Mouse (Mus musculus) colon, adult 2 months (tissue): Measurements from ENCODE around the gene Pkd1l2. TPM values are rescaled to one million over a fixed set of nuclear protein-coding genes. Genes with fewer than 3 reads are reported as not detected.

Experiments used
- polyA plus RNA-seq: library from polyadenylated mRNA; depleted of rRNA; stranded (reverse); fragments of >200 nt; gene quantifications from 2 replicates; pipeline ENCODE4 v1.2.3, GENCODE M21; 2012; rRNA removed

Pkd1l2 gene
- 0.07 and 0.12 TPM in 2 replicates for polyA plus RNA-seq

DNA sequence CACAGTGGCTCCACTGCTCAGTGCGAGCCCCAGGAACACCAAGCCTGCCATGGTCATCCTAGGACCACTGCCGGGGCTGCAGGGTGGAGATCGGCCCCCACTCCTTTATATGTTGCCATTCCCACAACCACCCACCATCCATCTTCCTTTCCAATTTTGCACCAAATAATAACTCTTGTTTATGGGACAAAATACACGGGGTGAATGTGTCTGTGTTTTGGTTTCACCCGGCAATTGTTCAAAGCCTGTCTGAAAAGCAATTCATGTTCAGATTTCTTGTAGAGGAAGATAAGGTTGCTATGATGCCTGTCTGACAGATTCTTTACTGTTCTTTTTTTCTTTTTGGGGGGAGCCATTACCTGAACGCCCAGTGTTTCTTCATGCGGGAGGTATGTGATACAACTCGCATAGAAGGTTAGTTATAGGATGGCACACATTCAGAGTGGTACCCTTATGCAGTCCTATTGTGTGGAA is at the start of gene Pkd1l2:
Gene Pkd1l2, minus strand, starts transcription at position 51 of the 474 bp plus-strand sequence.

DNA sequence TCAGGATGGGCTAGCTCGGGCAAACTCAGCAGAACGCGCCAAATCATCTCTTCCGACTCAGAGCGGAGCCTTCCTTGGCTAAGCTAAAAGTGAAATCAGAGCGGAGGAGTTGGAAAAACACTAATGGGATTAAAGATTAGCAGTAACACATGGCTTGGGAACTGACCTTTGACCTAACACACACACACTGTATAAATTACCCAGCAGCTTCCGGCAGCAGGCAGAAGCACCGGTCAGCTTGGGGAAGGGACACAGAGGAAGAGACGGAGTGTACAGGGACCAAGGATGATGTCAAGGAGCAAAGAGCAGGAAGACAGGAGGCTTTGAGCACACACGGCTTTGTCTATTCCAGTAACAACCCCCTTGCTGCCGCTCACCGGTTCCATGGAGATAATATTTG is 13.4 kb upstream of the Pkd1l2 start, which contains the start of gene Bco1:
Gene Bco1, plus strand, starts transcription at position 208 of the 400 bp plus-strand sequence.

DNA sequence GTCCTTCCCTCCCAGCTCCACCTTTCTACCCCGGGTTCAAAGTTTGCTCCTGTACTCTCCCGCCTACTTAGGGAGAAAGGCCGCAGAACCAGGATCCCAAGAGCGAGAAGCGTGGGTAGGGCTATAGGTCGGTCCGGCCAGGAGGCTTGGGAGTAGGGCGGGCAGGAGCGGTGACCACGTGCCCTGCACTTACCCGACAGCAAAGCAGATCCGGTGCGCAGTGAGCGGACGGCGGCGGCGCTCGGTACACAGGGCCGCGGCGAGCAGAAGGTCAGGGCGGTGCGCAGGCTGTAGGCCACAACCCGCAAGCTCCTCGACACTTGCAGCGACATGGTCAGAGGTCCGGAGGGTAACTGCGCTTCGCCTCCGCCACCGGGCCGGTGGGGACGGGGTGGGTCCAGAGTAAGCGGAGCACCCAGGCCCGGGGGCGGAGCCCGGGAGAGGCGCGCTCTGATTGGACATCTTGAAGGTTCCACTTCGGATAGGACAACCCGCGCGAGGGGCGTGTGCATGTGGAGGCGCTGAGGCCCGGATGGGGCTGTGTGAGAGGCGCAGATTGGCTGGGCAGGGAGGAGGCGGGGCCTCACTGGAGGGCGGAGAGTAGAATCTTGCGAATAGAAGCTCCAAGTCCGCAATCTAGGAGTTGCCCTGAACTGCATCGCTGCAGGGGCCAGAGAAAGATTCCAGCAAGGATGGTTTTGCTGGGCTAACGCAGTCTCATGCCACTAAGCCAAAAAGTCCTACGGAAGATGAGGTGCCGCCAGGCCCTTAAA is 89.0 kb downstream of the Pkd1l2 start, which contains the start of gene Gcsh:
Gene Gcsh, minus strand, starts transcription at position 443 of the 773 bp plus-strand sequence.

DNA sequence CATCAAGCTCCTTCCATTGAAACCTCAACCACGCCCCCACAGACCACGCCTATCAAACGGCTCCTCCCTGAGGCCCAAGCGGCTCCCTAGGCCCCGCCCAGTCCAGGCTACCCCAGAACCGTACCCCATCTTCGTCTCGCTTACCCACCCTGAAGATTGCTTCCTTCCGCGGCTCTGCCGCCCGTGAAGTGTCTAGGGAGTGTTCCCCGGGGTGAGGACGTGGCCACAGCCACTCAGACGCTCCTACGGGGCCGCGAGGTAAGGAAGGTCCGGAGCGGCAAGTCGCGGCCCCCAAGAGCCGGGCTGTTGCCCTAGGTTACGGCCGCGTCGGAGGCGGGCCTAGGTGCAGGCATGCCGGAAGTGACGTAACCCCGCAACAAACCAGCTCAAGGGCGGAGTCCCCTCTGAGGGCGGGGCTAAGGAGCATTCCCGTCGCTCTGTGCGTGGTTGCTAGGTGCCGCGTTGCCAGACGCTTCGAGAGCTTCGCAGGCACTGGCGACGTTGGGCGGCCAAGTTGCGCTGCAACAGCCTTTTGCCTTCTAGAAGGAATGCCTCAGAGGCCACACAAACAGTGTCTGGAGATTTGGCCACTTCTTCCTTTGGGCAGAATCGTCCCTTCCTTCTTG is 103.5 kb downstream of the Pkd1l2 start, which contains the start of gene 1700030J22Rik:
Gene 1700030J22Rik, minus strand, starts transcription at position 329 of the 626 bp plus-strand sequence.

Other genes with a start within 250 kb of the Pkd1l2 start
- gene Cmc2, start 161.0 kb downstream of the Pkd1l2 start, polyA plus RNA-seq, result 5.1 and 6.0 TPM in 2 replicates
- 2.2 and 2.3 TPM in 2 replicates for gene Cenpn, start 160.7 kb downstream of the Pkd1l2 start, polyA plus RNA-seq
- 11.9 and 14.8 TPM in 2 replicates for gene Atmin, start 139.1 kb downstream of the Pkd1l2 start, polyA plus RNA-seq
- gene 1700030J22Rik, start 103.5 kb downstream of the Pkd1l2 start, polyA plus RNA-seq, result 0.38 and 0.49 TPM in 2 replicates
- gene Gcsh, start 88.9 kb downstream of the Pkd1l2 start, polyA plus RNA-seq, result 17.0 and 19.3 TPM in 2 replicates
- 0.80 and 0.84 TPM in 2 replicates for gene Bco1, start 13.4 kb upstream of the Pkd1l2 start, polyA plus RNA-seq
- 5.8 and 6.5 TPM in 2 replicates for gene Gan, start 75.7 kb upstream of the Pkd1l2 start, polyA plus RNA-seq
- 90.1 and 110 TPM in 2 replicates for gene Cmip, start 174.6 kb upstream of the Pkd1l2 start, polyA plus RNA-seq